Mouse (Mus musculus) right cerebral cortex, postnatal 14 days (tissue): ENCODE measurements around the gene Smco2.

ENCODE experiments used
- DNase-seq: peaks from one replicate; pipeline ENCODE4 v3.0.0; 2022

The Smco2 gene

GRCm38 (mm10) chr6:146904707-146905106 lies 54.8 kb downstream of the Smco2 start:
- DNase-seq: no peak

GRCm38 (mm10) chr6:146906000-146906786 lies 56.3 kb downstream of the Smco2 start:
- DNase-seq: no peak

GRCm38 (mm10) chr6:146907061-146907794 lies 57.3 kb downstream of the Smco2 start:
- no peak for DNase-seq

GRCm38 (mm10) chr6:146907795-146908190 lies 57.9 kb downstream of the Smco2 start:
- no peak for DNase-seq

GRCm38 (mm10) chr6:146908801-146909200 lies 58.9 kb downstream of the Smco2 start:
- DNase-seq: no peak

- DNase-seq: no peak
Observed at GRCm38 (mm10) chr6:146909725-146910489, 60.0 kb downstream of the Smco2 start.

GRCm38 (mm10) chr6:146910801-146911200 lies 60.9 kb downstream of the Smco2 start:
- no peak for DNase-seq

- DNase-seq: no peak
Observed at GRCm38 (mm10) chr6:146912835-146913488, 63.1 kb downstream of the Smco2 start.

GRCm38 (mm10) chr6:146913489-146914198 lies 63.7 kb downstream of the Smco2 start:
- DNase-seq: no peak

GRCm38 (mm10) chr6:146915808-146916207 lies 65.9 kb downstream of the Smco2 start:
- DNase-seq: no peak

- no peak for DNase-seq
Observed at GRCm38 (mm10) chr6:146917396-146917795, 67.5 kb downstream of the Smco2 start.

- no peak for DNase-seq
Observed at GRCm38 (mm10) chr6:146918341-146918740, 68.4 kb downstream of the Smco2 start.
